Mouse (Mus musculus): ENCODE measurements around the gene E430018J23Rik. TPM values are rescaled to one million over a fixed set of nuclear protein-coding genes. Genes with fewer than 3 reads are reported as not detected.
"Not testable (repeated sequence)": the region's sequence is repeated elsewhere in the genome, so short reads cannot be mapped to it uniquely, and the experiment has no call there.

Gene E430018J23Rik
- polyA plus RNA-seq, 1 experiment from 2014 or later, result 5.5 TPM

DNA sequence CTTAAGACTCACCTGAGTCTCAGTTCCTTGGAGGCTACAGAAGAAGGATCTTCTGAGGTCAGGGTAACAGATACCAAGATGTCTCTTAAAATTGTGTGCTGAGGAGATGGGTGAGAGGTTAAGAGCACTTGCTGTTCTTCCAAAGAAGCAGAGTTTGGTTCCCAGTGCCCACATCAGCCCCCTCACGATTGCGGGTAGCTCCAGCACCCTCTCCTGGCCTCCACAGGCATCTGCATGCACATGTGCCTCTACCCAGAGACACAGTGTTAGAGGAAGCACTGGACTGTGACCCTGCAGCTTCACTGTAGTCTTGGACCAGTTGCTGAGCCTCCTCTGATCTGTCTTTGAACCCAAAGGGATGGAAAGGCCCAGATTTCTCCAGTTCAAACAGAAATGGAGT lies 9.6 kb upstream of the E430018J23Rik start:
- peaks cover 13% of the 10 kb centered on the region for H3K4me1 ChIP-seq
- WGBS, result 41% methylated on average over 2 of the region's 2 CpGs
- H3K36me3 ChIP-seq (replicated peaks), result peaks cover 13% of the 10 kb centered on the region
- no peak overlapping the region for H3K4me3 ChIP-seq
- H3K27ac ChIP-seq (replicated peaks), result no peak overlapping the region
- 0 out of 2 replicates have a peak, but pooled peaks cover 5% of the 10 kb centered on the region for H3K9me3 ChIP-seq
- H3K27me3 ChIP-seq (replicated peaks; ENCODE audit: low read depth, poor library complexity, severe bottlenecking), result no peaks in the 10 kb centered on the region
- DNase-seq (ENCODE audit: low spot score), result no peak

DNA sequence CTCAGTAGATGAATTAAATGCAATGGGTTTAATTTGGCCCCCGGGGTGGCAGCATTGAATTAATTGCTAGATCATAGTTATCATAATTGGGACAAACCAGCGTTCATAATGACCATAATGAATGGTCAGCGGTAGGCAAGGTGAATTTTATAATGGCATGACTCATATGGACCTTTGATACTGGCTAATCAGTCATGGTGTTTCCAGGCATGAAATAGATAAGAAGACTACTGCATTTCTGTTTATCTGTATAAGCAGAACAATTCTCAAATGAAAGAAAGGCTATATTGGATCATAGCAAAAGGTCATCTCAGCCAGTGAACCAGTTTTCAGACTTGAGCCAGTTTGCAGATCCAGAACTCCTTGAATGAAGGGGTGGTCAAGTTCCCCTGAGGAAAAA lies 6.9 kb upstream of the E430018J23Rik start:
- no peak for DNase-seq (ENCODE audit: low spot score)
- Histone ChIP-seq H3K4me3 (no peak overlapping the region), H3K27ac (replicated peaks) (no peak overlapping the region), H3K9me3 (0 out of 2 replicates have a peak, but pooled peaks cover 5% of the 10 kb centered on the region), H3K36me3 (replicated peaks) (peaks cover 12% of the 10 kb centered on the region), H3K4me1 (no peaks in the 10 kb centered on the region), H3K27me3 (replicated peaks; ENCODE audit: low read depth, poor library complexity, severe bottlenecking) (no peaks in the 10 kb centered on the region)
- 68% methylated on average over 3 of the region's 3 CpGs for WGBS

- Histone ChIP-seq H3K27ac (replicated peaks) (peak overlapping the region; percentile 91), H3K9me3 (no peaks in the 10 kb centered on the region), H3K36me3 (replicated peaks) (peaks cover 21% of the 10 kb centered on the region), H3K4me1 (peaks cover 19% of the 10 kb centered on the region), H3K27me3 (replicated peaks; ENCODE audit: low read depth, poor library complexity, severe bottlenecking) (no peaks in the 10 kb centered on the region), H3K4me3 (peak overlapping the region; percentile 80)
- no peak for DNase-seq (ENCODE audit: low spot score)
- 37% methylated on average over 7 of the region's 7 CpGs for WGBS
These were observed 510 bp upstream of the E430018J23Rik start for GRCm38 (mm10) chr7:127393944-127394333.

GRCm38 (mm10) chr7:127392251-127392824 lies 1.1 kb downstream of the E430018J23Rik start:
- peak overlapping the region; percentile 80 for H3K4me3 ChIP-seq
- no peaks in the 10 kb centered on the region for H3K27me3 ChIP-seq (replicated peaks; ENCODE audit: low read depth, poor library complexity, severe bottlenecking)
- no peak for DNase-seq (ENCODE audit: low spot score)
- 84% methylated on average over 8 of the region's 8 CpGs for WGBS
- no peaks in the 10 kb centered on the region for H3K9me3 ChIP-seq
- peaks cover 21% of the 10 kb centered on the region for H3K36me3 ChIP-seq (replicated peaks)
- H3K4me1 ChIP-seq, result peaks cover 19% of the 10 kb centered on the region
- H3K27ac ChIP-seq (replicated peaks), result no peak overlapping the region; the same call in 1 of the 2 replicates

DNA sequence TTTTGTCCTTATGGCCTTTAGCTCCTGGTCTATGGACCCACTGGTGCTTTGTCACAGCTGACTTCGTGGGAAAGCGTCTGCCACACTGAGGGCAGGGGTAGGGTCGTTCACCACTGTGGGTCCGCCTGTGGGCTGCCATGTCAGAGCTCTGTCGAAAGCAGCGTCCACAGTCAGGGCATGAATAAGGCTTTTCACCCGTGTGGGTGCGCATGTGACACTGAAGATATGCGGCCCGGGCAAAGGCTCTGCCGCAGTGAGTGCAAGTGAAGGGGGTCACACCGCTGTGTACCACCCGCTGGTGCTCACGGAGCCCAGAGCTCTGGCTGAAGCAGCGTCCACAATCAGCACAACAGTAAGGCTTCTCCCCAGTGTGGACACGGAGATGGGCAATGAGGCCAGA lies 1.9 kb downstream of the E430018J23Rik start:
- WGBS, result 96% methylated on average over 16 of the region's 16 CpGs
- Histone ChIP-seq H3K27me3 (replicated peaks; ENCODE audit: low read depth, poor library complexity, severe bottlenecking) (no peaks in the 10 kb centered on the region), H3K27ac (replicated peaks) (no peak overlapping the region), H3K4me1 (peaks cover 22% of the 10 kb centered on the region), H3K36me3 (replicated peaks) (peaks cover 21% of the 10 kb centered on the region), H3K9me3 (no peaks in the 10 kb centered on the region), H3K4me3 (0 out of 2 replicates have a peak overlapping the region, but pooled peaks have one; percentile 4)
- no peak for DNase-seq (ENCODE audit: low spot score)

- Histone ChIP-seq H3K27me3 (replicated peaks; ENCODE audit: low read depth, poor library complexity, severe bottlenecking) (no peaks in the 10 kb centered on the region), H3K9me3 (peaks cover 4% of the 10 kb centered on the region), H3K27ac (replicated peaks) (no peak overlapping the region), H3K4me3 (no peak overlapping the region; the same call in 1 of the 2 replicates), H3K36me3 (replicated peaks) (peaks cover 25% of the 10 kb centered on the region), H3K4me1 (peaks cover 25% of the 10 kb centered on the region)
- DNase-seq (ENCODE audit: low spot score), result no peak
- WGBS, result 78% methylated on average over 7 of the region's 7 CpGs
These were observed 3.1 kb downstream of the E430018J23Rik start for GRCm38 (mm10) chr7:127390306-127390705.

DNA sequence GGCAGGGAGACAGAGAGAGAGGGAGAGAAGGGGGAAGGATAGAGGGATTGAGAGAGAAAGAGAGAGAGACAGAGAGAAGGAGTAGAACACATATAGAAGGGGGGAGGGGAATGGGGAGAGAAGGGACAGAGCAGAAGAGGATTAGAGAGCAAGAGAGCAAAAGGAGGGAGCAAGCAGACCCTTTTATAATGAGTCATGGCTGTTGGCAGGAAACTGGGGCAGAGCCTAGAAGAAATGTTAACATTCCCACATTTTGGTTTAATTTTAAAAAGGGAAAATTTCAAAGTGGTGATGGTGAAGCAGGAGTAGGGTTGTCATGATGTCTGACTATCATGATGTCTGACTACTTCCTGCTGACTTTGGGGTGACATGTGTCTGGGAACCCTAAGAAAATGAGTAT lies 5.2 kb downstream of the E430018J23Rik start:
- not testable (repeated sequence) for DNase-seq (ENCODE audit: low spot score); H3K27me3 ChIP-seq (replicated peaks; ENCODE audit: low read depth, poor library complexity, severe bottlenecking); H3K27ac ChIP-seq (replicated peaks); H3K4me3 ChIP-seq
- H3K4me1 ChIP-seq, result peaks cover 17% of the 10 kb centered on the region
- H3K36me3 ChIP-seq (replicated peaks), result peaks cover 46% of the 10 kb centered on the region
- peaks cover 13% of the 10 kb centered on the region for H3K9me3 ChIP-seq

- peak within 1 kb of the TSS; percentile 67 for H3K4me3 ChIP-seq
- H3K27ac ChIP-seq (replicated peaks), result peak within 1 kb of the TSS; percentile 78
- H3K9me3 ChIP-seq, result peaks cover 19% of the 10 kb centered on the region
- WGBS, result 15% methylated on average over 38 of the region's 38 CpGs
- DNase-seq (ENCODE audit: low spot score), result peak; percentile 80
- H3K27me3 ChIP-seq (replicated peaks; ENCODE audit: low read depth, poor library complexity, severe bottlenecking), result no peaks in the 10 kb centered on the region
- peaks cover 7% of the 10 kb centered on the region for H3K4me1 ChIP-seq
- peaks cover 49% of the 10 kb centered on the region for H3K36me3 ChIP-seq (replicated peaks)
These were observed 6.6 kb downstream of the E430018J23Rik start, which contains the start of gene 9130019O22Rik for GRCm38 (mm10) chr7:127386641-127387392. TSS of gene 9130019O22Rik (minus strand) at chr7:127387166.

GRCm38 (mm10) chr7:127385560-127385959 lies 7.9 kb downstream of the E430018J23Rik start:
- not testable (repeated sequence) for DNase-seq (ENCODE audit: low spot score)

GRCm38 (mm10) chr7:127378310-127378921 lies 15.0 kb downstream of the E430018J23Rik start:
- DNase-seq (ENCODE audit: low spot score), result no peak
- 76% methylated on average over 6 of the region's 6 CpGs for WGBS
- Histone ChIP-seq H3K4me3 (no peak overlapping the region), H3K9me3 (peaks cover 13% of the 10 kb centered on the region), H3K27me3 (replicated peaks; ENCODE audit: low read depth, poor library complexity, severe bottlenecking) (no peaks in the 10 kb centered on the region), H3K36me3 (replicated peaks) (peaks cover 24% of the 10 kb centered on the region), H3K4me1 (peaks cover 9% of the 10 kb centered on the region), H3K27ac (replicated peaks) (no peak overlapping the region)

More at GRCm38 (mm10) chr7:127385560-127385959, 7.9 kb downstream of the E430018J23Rik start:
- Histone ChIP-seq H3K36me3 (replicated peaks) (peaks cover 38% of the 10 kb centered on the region), H3K9me3 (peaks cover 19% of the 10 kb centered on the region)
- not testable (repeated sequence) for H3K27me3 ChIP-seq (replicated peaks; ENCODE audit: low read depth, poor library complexity, severe bottlenecking); H3K4me1 ChIP-seq; H3K27ac ChIP-seq (replicated peaks); H3K4me3 ChIP-seq
- WGBS, result 91% methylated on average over 4 of the region's 4 CpGs

GRCm38 (mm10) chr7:127375271-127376245 lies 17.9 kb downstream of the E430018J23Rik start, which contains the start of gene Zfp747:
TSS of gene Zfp747 (minus strand) at chr7:127376050.
- DNase-seq (ENCODE audit: low spot score), result peak; percentile 87
- Histone ChIP-seq H3K36me3 (replicated peaks) (peaks cover 33% of the 10 kb centered on the region), H3K27ac (replicated peaks) (peak within 1 kb of the TSS; percentile 84), H3K4me3 (peak within 1 kb of the TSS; percentile 78)
- 4% methylated on average over 49 of the region's 49 CpGs for WGBS
- not testable (repeated sequence) for H3K4me1 ChIP-seq; H3K27me3 ChIP-seq (replicated peaks; ENCODE audit: low read depth, poor library complexity, severe bottlenecking); H3K9me3 ChIP-seq

DNA sequence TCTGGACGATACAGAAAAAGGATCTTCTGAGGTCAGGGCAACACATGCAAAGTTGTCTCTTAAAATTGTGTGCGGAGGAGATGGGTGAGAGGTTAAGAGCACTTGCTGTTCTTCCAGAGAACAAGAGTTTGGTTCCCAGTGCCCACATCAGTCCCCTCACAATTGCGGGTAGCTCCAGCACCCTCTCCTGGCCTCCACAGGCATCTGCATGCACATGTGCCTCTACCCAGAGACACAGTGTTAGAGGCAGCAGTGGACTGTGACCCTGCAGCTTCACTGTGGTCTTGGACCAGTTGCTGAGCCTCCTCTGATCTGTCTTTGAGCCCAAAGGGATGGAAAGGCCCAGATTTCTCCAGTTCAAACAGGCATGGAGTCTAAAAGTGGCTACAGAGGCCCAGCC lies 21.6 kb downstream of the E430018J23Rik start:
- H3K36me3 ChIP-seq (replicated peaks), result peaks cover 33% of the 10 kb centered on the region

More for the DNA sequence above, 21.6 kb downstream of the E430018J23Rik start:
- not testable (repeated sequence) for H3K27ac ChIP-seq (replicated peaks); H3K9me3 ChIP-seq; H3K4me1 ChIP-seq; H3K27me3 ChIP-seq (replicated peaks; ENCODE audit: low read depth, poor library complexity, severe bottlenecking); H3K4me3 ChIP-seq; DNase-seq (ENCODE audit: low spot score)
- WGBS, result 80% methylated on average over 3 of the region's 3 CpGs

Measured in embryonic facial prominence, embryonic 10.5 days (tissue).